Mouse (Mus musculus): ENCODE results near the gene Emp2. TPM values are rescaled to one million over a fixed set of nuclear protein-coding genes. Genes with fewer than 3 reads are reported as not detected.

The Emp2 gene
- total RNA-seq (2021): 10 to 100 TPM; 31.4 to 34.6 TPM
- long read RNA-seq, experiment 1, transcript Emp2-201 (5 exons, 3,440 nt): major isoform, 19 of 25 reads
- long read RNA-seq, experiment 1, partial matches to known transcripts: 0 of 25 reads
- long read RNA-seq, experiment 1, other reads (novel, unspliced or antisense): 6 of 25 reads
- long read RNA-seq, experiment 2, transcript Emp2-201 (5 exons, 3,440 nt): major isoform, 13 of 16 reads
- long read RNA-seq, experiment 2, partial matches to known transcripts: 0 of 16 reads
- long read RNA-seq, experiment 2, other reads (novel, unspliced or antisense): 3 of 16 reads

GRCm38 (mm10) chr16:10313646-10314088 lies at the start of gene Emp2:
Gene Emp2 (minus strand): TSS chr16:10313968.
- peak; percentile 80 to 86 for DNase-seq

GRCm38 (mm10) chr16:10363061-10363460 lies 49.3 kb upstream of the Emp2 start:
- DNase-seq: no peak

GRCm38 (mm10) chr16:10359241-10359640 lies 45.5 kb upstream of the Emp2 start:
- DNase-seq: no peak

GRCm38 (mm10) chr16:10358010-10358934 lies 44.5 kb upstream of the Emp2 start:
- no peak for DNase-seq

- DNase-seq: peak; percentile 45 to 65
Observed at GRCm38 (mm10) chr16:10355004-10355403, 41.2 kb upstream of the Emp2 start.

- DNase-seq: peak in 1 of 2 experiments; percentile 31
Observed at GRCm38 (mm10) chr16:10351050-10351636, 37.4 kb upstream of the Emp2 start.

GRCm38 (mm10) chr16:10349876-10350275 lies 36.1 kb upstream of the Emp2 start:
- DNase-seq: peak; percentile 36 to 44

GRCm38 (mm10) chr16:10349436-10349835 lies 35.7 kb upstream of the Emp2 start:
- peak; percentile 67 to 71 for DNase-seq

GRCm38 (mm10) chr16:10347551-10347950 lies 33.8 kb upstream of the Emp2 start:
- DNase-seq: peak; percentile 70 to 86

GRCm38 (mm10) chr16:10341110-10341509 lies 27.3 kb upstream of the Emp2 start:
- DNase-seq: peak in 1 of 2 experiments; percentile 58

GRCm38 (mm10) chr16:10339930-10340329 lies 26.2 kb upstream of the Emp2 start:
- no peak for DNase-seq

- DNase-seq: no peak
Observed at GRCm38 (mm10) chr16:10338601-10339000, 24.8 kb upstream of the Emp2 start.

GRCm38 (mm10) chr16:10337422-10338197 lies 23.8 kb upstream of the Emp2 start:
- peak; percentile 42 to 51 for DNase-seq

GRCm38 (mm10) chr16:10336454-10337421 lies 23.0 kb upstream of the Emp2 start:
- DNase-seq: peak; percentile 40 to 59

- no peak for DNase-seq
Observed at GRCm38 (mm10) chr16:10335953-10336352, 22.2 kb upstream of the Emp2 start.

GRCm38 (mm10) chr16:10332732-10333131 lies 19.0 kb upstream of the Emp2 start:
- peak; percentile 30 to 70 for DNase-seq

- DNase-seq: no peak
Observed at GRCm38 (mm10) chr16:10330586-10331495, 17.1 kb upstream of the Emp2 start.

GRCm38 (mm10) chr16:10327563-10328333 lies 14.0 kb upstream of the Emp2 start:
- DNase-seq: no peak

Measured in heart, adult 18-20 months (tissue).